Mouse (Mus musculus) macrophage (primary cell): ENCODE results near the gene Ice2. TPM values are rescaled to one million over a fixed set of nuclear protein-coding genes. Genes with fewer than 3 reads are reported as not detected.

Source experiments
- H3K27ac ChIP-seq: fragments of 350-480 bp; formaldehyde crosslinking; 2 replicates; pipeline ENCODE4 v1.9.0; 2021
- H3K36me3 ChIP-seq: fragments of 350-480 bp; formaldehyde crosslinking; 2 replicates; pipeline ENCODE4 v1.9.0; 2021; ENCODE audit errors: inconsistent target
- H3K4me3 ChIP-seq: fragments of 350-480 bp; formaldehyde crosslinking; 2 replicates; pipeline ENCODE4 v1.9.0; 2021; ENCODE audit errors: inconsistent target
- H3K79me2 ChIP-seq: fragments of 350-480 bp; formaldehyde crosslinking; 2 replicates; pipeline ENCODE4 v1.9.0; 2021; ENCODE audit errors: inconsistent target
- WGBS: methylation state at CpG from one replicate; pipeline ENCODE4 v1.1.7; 2026; ENCODE audit warnings: inconsistent platforms; ENCODE audit not compliant: missing documents; 5-methylcytosine and 5-hydroxymethylcytosine counted together
- polyA plus RNA-seq: library from polyadenylated mRNA; stranded (reverse); fragments of 250-400 nt; gene quantifications from 3 replicates; pipeline ENCODE4 v1.2.4, GENCODE M21; 2018; ENCODE audit warnings: inconsistent platforms

The Ice2 gene
- polyA plus RNA-seq, 1 experiment from 2014 or later, result 5.1 TPM

GRCm38 (mm10) chr9:69380546-69380945, 17.2 kb upstream of the Ice2 start:
- Histone ChIP-seq H3K4me3 (no peak overlapping the region), H3K27ac (no peak overlapping the region), H3K36me3 (no peaks in the 10 kb centered on the region), H3K79me2 (no peaks in the 10 kb centered on the region)
- 36% methylated on average over 1 of the region's 1 CpGs for WGBS

GRCm38 (mm10) chr9:69381741-69382140, 16.0 kb upstream of the Ice2 start:
- Histone ChIP-seq H3K36me3 (no peaks in the 10 kb centered on the region), H3K27ac (no peak overlapping the region), H3K4me3 (no peak overlapping the region), H3K79me2 (no peaks in the 10 kb centered on the region)
- 74% methylated on average over 7 of the region's 7 CpGs for WGBS

GRCm38 (mm10) chr9:69384475-69384874, 13.2 kb upstream of the Ice2 start:
- 92% methylated on average over 9 of the region's 17 CpGs for WGBS
- no peaks in the 10 kb centered on the region for H3K36me3 ChIP-seq
- no peak overlapping the region for H3K4me3 ChIP-seq
- no peak overlapping the region for H3K27ac ChIP-seq
- no peaks in the 10 kb centered on the region for H3K79me2 ChIP-seq

- no peaks in the 10 kb centered on the region for H3K36me3 ChIP-seq
- H3K79me2 ChIP-seq, result no peaks in the 10 kb centered on the region
- H3K4me3 ChIP-seq, result no peak overlapping the region
- no peak overlapping the region for H3K27ac ChIP-seq
- WGBS, result 100% methylated on average over 1 of the region's 1 CpGs
These were observed 12.8 kb upstream of the Ice2 start for GRCm38 (mm10) chr9:69384905-69385304.

- Histone ChIP-seq H3K36me3 (no peaks in the 10 kb centered on the region), H3K79me2 (no peaks in the 10 kb centered on the region), H3K4me3 (no peak overlapping the region), H3K27ac (no peak overlapping the region)
- WGBS, result 95% methylated on average over 4 of the region's 4 CpGs
These were observed 10.4 kb upstream of the Ice2 start for GRCm38 (mm10) chr9:69387296-69387695.

- Histone ChIP-seq H3K36me3 (no peaks in the 10 kb centered on the region), H3K4me3 (no peak overlapping the region), H3K27ac (no peak overlapping the region), H3K79me2 (no peaks in the 10 kb centered on the region)
- WGBS, result 71% methylated on average over 4 of the region's 4 CpGs
These were observed 7.1 kb upstream of the Ice2 start for GRCm38 (mm10) chr9:69390631-69391030.

- no peak overlapping the region for H3K4me3 ChIP-seq
- H3K36me3 ChIP-seq, result no peaks in the 10 kb centered on the region
- no peak overlapping the region for H3K27ac ChIP-seq
- no peaks in the 10 kb centered on the region for H3K79me2 ChIP-seq
- WGBS, result 83% methylated on average over 5 of the region's 5 CpGs
These were observed 3.5 kb upstream of the Ice2 start for GRCm38 (mm10) chr9:69394234-69394633.

- no peak overlapping the region for H3K27ac ChIP-seq
- H3K79me2 ChIP-seq, result no peaks in the 10 kb centered on the region
- H3K36me3 ChIP-seq, result no peaks in the 10 kb centered on the region
- H3K4me3 ChIP-seq, result peak overlapping the region; percentile 89; the same call in 1 of the 2 replicates
- WGBS, result 73% methylated on average over 2 of the region's 2 CpGs
These were observed 310 bp upstream of the Ice2 start for GRCm38 (mm10) chr9:69397432-69397759.

GRCm38 (mm10) chr9:69398453-69398850, 746 bp downstream of the Ice2 start:
- H3K79me2 ChIP-seq, result no peaks in the 10 kb centered on the region
- peak overlapping the region; percentile 55 for H3K27ac ChIP-seq
- WGBS, result 8% methylated on average over 9 of the region's 10 CpGs

GRCm38 (mm10) chr9:69404671-69405070, 7.0 kb downstream of the Ice2 start:
- Histone ChIP-seq H3K79me2 (no peaks in the 10 kb centered on the region), H3K36me3 (no peaks in the 10 kb centered on the region; the same call in 1 of the 2 replicates), H3K27ac (no peak overlapping the region), H3K4me3 (no peak overlapping the region)
- WGBS, result 94% methylated on average over 6 of the region's 6 CpGs

More at GRCm38 (mm10) chr9:69398453-69398850, 746 bp downstream of the Ice2 start:
- H3K36me3 ChIP-seq, result no peaks in the 10 kb centered on the region
- H3K4me3 ChIP-seq, result peak overlapping the region; percentile 89

GRCm38 (mm10) chr9:69419476-69419875, 21.8 kb downstream of the Ice2 start:
- WGBS, result 100% methylated on average over 1 of the region's 1 CpGs
- H3K36me3 ChIP-seq, result peaks cover 46% of the 10 kb centered on the region
- H3K79me2 ChIP-seq, result no peaks in the 10 kb centered on the region

GRCm38 (mm10) chr9:69430531-69430930, 32.8 kb downstream of the Ice2 start:
- Histone ChIP-seq H3K79me2 (no peaks in the 10 kb centered on the region), H3K4me3 (no peak overlapping the region), H3K36me3 (peaks cover 32% of the 10 kb centered on the region), H3K27ac (no peak overlapping the region)
- WGBS, result 84% methylated on average over 3 of the region's 3 CpGs

More at GRCm38 (mm10) chr9:69419476-69419875, 21.8 kb downstream of the Ice2 start:
- H3K27ac ChIP-seq, result no peak overlapping the region
- no peak overlapping the region for H3K4me3 ChIP-seq

GRCm38 (mm10) chr9:69431863-69432555, 34.3 kb downstream of the Ice2 start:
- no peak overlapping the region for H3K4me3 ChIP-seq
- H3K79me2 ChIP-seq, result no peaks in the 10 kb centered on the region
- peaks cover 24% of the 10 kb centered on the region; the same call in 1 of the 2 replicates for H3K36me3 ChIP-seq
- no peak overlapping the region for H3K27ac ChIP-seq
- 90% methylated on average over 6 of the region's 6 CpGs for WGBS

GRCm38 (mm10) chr9:69435194-69435593, 37.5 kb downstream of the Ice2 start:
- H3K36me3 ChIP-seq, result 0 out of 2 replicates have a peak, but pooled peaks cover 4% of the 10 kb centered on the region
- no peak overlapping the region for H3K27ac ChIP-seq
- no peaks in the 10 kb centered on the region for H3K79me2 ChIP-seq
- 96% methylated on average over 10 of the region's 10 CpGs for WGBS
- no peak overlapping the region for H3K4me3 ChIP-seq

- no peaks in the 10 kb centered on the region for H3K79me2 ChIP-seq
- no peak overlapping the region for H3K4me3 ChIP-seq
- 0 out of 2 replicates have a peak, but pooled peaks cover under 1% of the 10 kb centered on the region for H3K36me3 ChIP-seq
- H3K27ac ChIP-seq, result no peak overlapping the region
These were observed 38.0 kb downstream of the Ice2 start for GRCm38 (mm10) chr9:69435662-69436061.
